Comparison of ENCODE assay signal across 8 mouse cellular contexts in the genomic region with DNA sequence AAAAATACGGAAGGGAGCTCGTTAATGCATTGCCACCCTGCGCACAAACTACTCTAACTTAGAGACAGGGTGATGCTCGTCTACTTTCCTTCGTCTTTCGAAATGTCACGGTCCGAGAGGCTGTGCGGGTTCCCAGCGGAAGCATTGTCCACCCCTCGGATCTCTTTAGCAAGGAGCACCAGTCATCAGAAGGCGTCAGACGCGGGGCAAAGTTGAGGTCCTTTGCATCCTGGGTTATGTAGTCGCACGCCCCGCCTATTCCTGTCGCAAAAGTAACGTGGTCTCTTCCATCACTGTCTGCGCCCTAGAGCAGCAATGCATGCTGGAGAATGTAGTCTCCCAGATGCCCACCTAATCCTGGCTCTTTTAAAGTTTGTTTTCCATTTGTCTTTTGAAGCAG. TPM values are rescaled to one million over a fixed set of nuclear protein-coding genes. Genes with fewer than 3 reads are reported as not detected.
DNase-seq lines count a peak whose midpoint lies in the region; ATAC-seq lines count a peak whose summit lies in the region.

No protein-coding gene starts in this region.

- peak; percentile 74 for ATAC-seq in heart, embryonic 13.5 days (ENCODE audit: extremely low read depth, insufficient number of reproducible peaks, low FRiP score, low TSS enrichment)
- ATAC-seq in liver, embryonic 12.5 days = peak; percentile 84
- peak; percentile 90 for ATAC-seq in stomach, embryonic 15.5 days (ENCODE audit: insufficient read depth, low FRiP score, low read depth)

- DNase-seq in CD4-positive, CD25-positive, alpha-beta regulatory T cell, adult 2 months (ENCODE audit: low read depth, low spot score) = peak; percentile 96
- peak; percentile 78 for DNase-seq in fat pad, adult 2 months (ENCODE audit: extremely low read depth, low read depth, low spot score)
- peak; percentile 95 for DNase-seq in kidney, postnatal 10 days
- peak; percentile 87 to 90 for DNase-seq in natural killer cell, adult 2 months (ENCODE audit: low spot score in 2 of 2)

- H3K27me3 ChIP-seq in heart, embryonic 13.5 days (replicated peaks) = no peaks in the 10 kb centered on the region
- no peaks in the 10 kb centered on the region for H3K27me3 ChIP-seq in liver, embryonic 12.5 days (replicated peaks)
- no peaks in the 10 kb centered on the region for H3K27me3 ChIP-seq in stomach, embryonic 15.5 days (replicated peaks)

- peak overlapping the region; percentile 98 for H3K4me2 ChIP-seq in heart, embryonic 13.5 days
- H3K4me2 ChIP-seq in liver, embryonic 12.5 days = peak overlapping the region; percentile 95
- H3K4me2 ChIP-seq in stomach, embryonic 15.5 days = peak overlapping the region; percentile 61

- H3K27ac ChIP-seq in brown adipose tissue, adult 24 weeks (replicated peaks; ENCODE audit: low read depth, low read length) = peak overlapping the region; percentile 80
- peak overlapping the region; percentile 98 for H3K27ac ChIP-seq in heart, embryonic 13.5 days (replicated peaks)
- H3K27ac ChIP-seq in liver, embryonic 12.5 days = peak overlapping the region; percentile 93
- peak overlapping the region; percentile 96 for H3K27ac ChIP-seq in stomach, embryonic 15.5 days

- peak overlapping the region; percentile 82 for H3K9ac ChIP-seq in heart, embryonic 13.5 days
- H3K9ac ChIP-seq in liver, embryonic 12.5 days = peak overlapping the region; percentile 98
- H3K9ac ChIP-seq in stomach, embryonic 15.5 days = 0 out of 2 replicates have a peak overlapping the region, but pooled peaks have one; percentile 26

- no peaks in the 10 kb centered on the region for H3K9me3 ChIP-seq in heart, embryonic 13.5 days
- no peaks in the 10 kb centered on the region for H3K9me3 ChIP-seq in liver, embryonic 12.5 days (replicated peaks)
- no peaks in the 10 kb centered on the region for H3K9me3 ChIP-seq in stomach, embryonic 15.5 days

- peaks cover 17% of the 10 kb centered on the region; the same call in 1 of the 2 replicates for H3K36me3 ChIP-seq in heart, embryonic 13.5 days
- H3K36me3 ChIP-seq in liver, embryonic 12.5 days = peaks cover 27% of the 10 kb centered on the region
- no peaks in the 10 kb centered on the region for H3K36me3 ChIP-seq in stomach, embryonic 15.5 days

- peak overlapping the region; percentile 70 for H3K4me3 ChIP-seq in brown adipose tissue, adult 24 weeks (ENCODE audit: insufficient read depth, low read depth, low read length)
- H3K4me3 ChIP-seq in heart, embryonic 13.5 days = peak overlapping the region; percentile 97
- peak overlapping the region; percentile 98 for H3K4me3 ChIP-seq in liver, embryonic 12.5 days
- H3K4me3 ChIP-seq in stomach, embryonic 15.5 days (replicated peaks) = peak overlapping the region; percentile 95

- H3K4me1 ChIP-seq in brown adipose tissue, adult 24 weeks (ENCODE audit: control insufficient read depth, insufficient read depth, insufficient read length, low read length) = peaks cover 3% of the 10 kb centered on the region; the same call in 1 of the 2 replicates
- H3K4me1 ChIP-seq in heart, embryonic 13.5 days = peaks cover 74% of the 10 kb centered on the region
- peaks cover 43% of the 10 kb centered on the region for H3K4me1 ChIP-seq in liver, embryonic 12.5 days
- peaks cover 7% of the 10 kb centered on the region; the same call in 1 of the 2 replicates for H3K4me1 ChIP-seq in stomach, embryonic 15.5 days

- under 1% methylated on average over 20 of the region's 20 CpGs for WGBS in heart, embryonic 13.5 days
- 1% methylated on average over 20 of the region's 20 CpGs for whole genome bisulfite sequencing in liver, embryonic 12.5 days (ENCODE audit: insufficient replicate concordance)
- 0% methylated on average over 20 of the region's 20 CpGs for WGBS in stomach, embryonic 15.5 days

RNA-seq across cellular contexts. Expression of a gene that starts 0.6 kb away (rescaled TPM):
- 32.1 and 35.7 TPM in 2 replicates for polyA plus RNA-seq in brown adipose tissue, adult 24 weeks (2012; ENCODE audit: insufficient read depth, insufficient read length, missing spikeins)
- 42.8 and 47.4 TPM in 2 replicates for polyA plus RNA-seq in heart, embryonic 13.5 days (2015; fragmentation: Nextera tagmentation; extraction: Ambion mirVana)
- polyA plus RNA-seq in liver, embryonic 12.5 days (2016; fragmentation: Nextera tagmentation; extraction: Ambion mirVana) = 47.7 and 53.7 TPM in 2 replicates
- 51.8 and 60.3 TPM in 2 replicates for polyA plus RNA-seq in stomach, embryonic 15.5 days (2015; fragmentation: Nextera tagmentation; extraction: Ambion mirVana)

RNA-seq across cellular contexts. Expression of a gene that starts 17.3 kb away (rescaled TPM):
- polyA plus RNA-seq in brown adipose tissue, adult 24 weeks (2012; ENCODE audit: insufficient read depth, insufficient read length, missing spikeins) = 118 and 149 TPM in 2 replicates
- polyA plus RNA-seq in heart, embryonic 13.5 days (2015; fragmentation: Nextera tagmentation; extraction: Ambion mirVana) = 255 and 274 TPM in 2 replicates
- polyA plus RNA-seq in liver, embryonic 12.5 days (2016; fragmentation: Nextera tagmentation; extraction: Ambion mirVana) = 348 and 354 TPM in 2 replicates
- 346 and 356 TPM in 2 replicates for polyA plus RNA-seq in stomach, embryonic 15.5 days (2015; fragmentation: Nextera tagmentation; extraction: Ambion mirVana)

RNA-seq across cellular contexts. Expression of a gene that starts 45.5 kb away (rescaled TPM):
- 3.3 and 3.7 TPM in 2 replicates for polyA plus RNA-seq in brown adipose tissue, adult 24 weeks (2012; ENCODE audit: insufficient read depth, insufficient read length, missing spikeins)
- 11.7 and 12.4 TPM in 2 replicates for polyA plus RNA-seq in heart, embryonic 13.5 days (2015; fragmentation: Nextera tagmentation; extraction: Ambion mirVana)
- 9.7 and 10.3 TPM in 2 replicates for polyA plus RNA-seq in liver, embryonic 12.5 days (2016; fragmentation: Nextera tagmentation; extraction: Ambion mirVana)
- 13.2 and 16.7 TPM in 2 replicates for polyA plus RNA-seq in stomach, embryonic 15.5 days (2015; fragmentation: Nextera tagmentation; extraction: Ambion mirVana)

Comparison
In these comparisons a context has a peak if more than half of its experiments do, and no peak if none do; other contexts are left out.
1. Peak in every context shown above with its lines: DNase-seq, ATAC-seq, H3K4me3 ChIP-seq and H3K27ac ChIP-seq.
2. H3K9ac ChIP-seq: peak in every context shown above with its lines; median percentile 98 in liver, embryonic 12.5 days; 82 in heart, embryonic 13.5 days; 26 in stomach, embryonic 15.5 days.